Mouse (Mus musculus): ENCODE measurements around the gene Fstl3. TPM values are rescaled to one million over a fixed set of nuclear protein-coding genes. Genes with fewer than 3 reads are reported as not detected.

The Fstl3 gene
- polyA plus RNA-seq, 1 experiment from 2014 or later = 21.7 TPM

GRCm38 (mm10) chr10:79821731-79822130, 44.7 kb downstream of the Fstl3 start:
- Histone ChIP-seq H3K27me3 (ENCODE audit: control insufficient read depth, insufficient read depth, low read depth, low read length) (no peaks in the 10 kb centered on the region), H3K9ac (ENCODE audit: low read length) (no peak overlapping the region), H3K4me1 (replicated peaks; ENCODE audit: control insufficient read depth, insufficient read depth, low read length) (peaks cover 6% of the 10 kb centered on the region; the same call in 1 of the 2 replicates), H3K9me3 (ENCODE audit: control insufficient read depth, low read length) (no peaks in the 10 kb centered on the region), H3K4me3 (ENCODE audit: low read length) (no peak overlapping the region), H3K36me3 (ENCODE audit: control insufficient read depth, insufficient read depth, low read length) (no peaks in the 10 kb centered on the region), H3K4me2 (ENCODE audit: low read depth, low read length) (no peak overlapping the region), H3K27ac (ENCODE audit: low read length) (no peak overlapping the region)
- ATAC-seq (ENCODE audit: low read depth) = no peak
- 82% methylated on average over 12 of the region's 12 CpGs for WGBS

DNA sequence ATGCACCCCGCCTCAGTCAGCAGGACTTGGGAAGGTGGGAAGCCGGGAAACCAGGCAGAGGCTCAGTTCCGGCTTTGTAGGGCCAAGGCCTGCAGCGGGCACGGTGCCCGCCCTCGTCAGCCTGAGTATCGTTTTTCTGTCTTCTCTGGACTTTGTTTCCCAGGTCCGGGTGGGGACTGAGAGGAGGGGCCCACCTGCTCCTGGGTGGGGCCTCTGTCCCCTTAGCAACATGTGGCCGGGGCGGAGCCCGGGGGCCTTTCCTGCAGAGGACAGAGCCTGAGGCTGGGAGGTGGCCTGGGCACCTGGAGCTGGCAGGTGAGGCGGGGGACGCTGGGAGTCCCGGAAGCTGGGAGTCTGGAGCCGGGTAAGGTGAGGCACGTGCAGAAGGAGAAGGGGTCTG, 45.3 kb downstream of the Fstl3 start:
- Histone ChIP-seq H3K4me1 (replicated peaks; ENCODE audit: control insufficient read depth, insufficient read depth, low read length) (peaks cover 6% of the 10 kb centered on the region; the same call in 1 of the 2 replicates), H3K4me3 (ENCODE audit: low read length) (peak overlapping the region; percentile 24), H3K27ac (ENCODE audit: low read length) (peak overlapping the region; percentile 17; the same call in 1 of the 2 replicates), H3K27me3 (ENCODE audit: control insufficient read depth, insufficient read depth, low read depth, low read length) (no peaks in the 10 kb centered on the region), H3K4me2 (ENCODE audit: low read depth, low read length) (peak overlapping the region; percentile 42), H3K9me3 (ENCODE audit: control insufficient read depth, low read length) (no peaks in the 10 kb centered on the region), H3K36me3 (ENCODE audit: control insufficient read depth, insufficient read depth, low read length) (no peaks in the 10 kb centered on the region), H3K9ac (ENCODE audit: low read length) (peak overlapping the region; percentile 56)
- ATAC-seq (ENCODE audit: low read depth) = peak; percentile 81
- WGBS = 24% methylated on average over 17 of the region's 17 CpGs

DNA sequence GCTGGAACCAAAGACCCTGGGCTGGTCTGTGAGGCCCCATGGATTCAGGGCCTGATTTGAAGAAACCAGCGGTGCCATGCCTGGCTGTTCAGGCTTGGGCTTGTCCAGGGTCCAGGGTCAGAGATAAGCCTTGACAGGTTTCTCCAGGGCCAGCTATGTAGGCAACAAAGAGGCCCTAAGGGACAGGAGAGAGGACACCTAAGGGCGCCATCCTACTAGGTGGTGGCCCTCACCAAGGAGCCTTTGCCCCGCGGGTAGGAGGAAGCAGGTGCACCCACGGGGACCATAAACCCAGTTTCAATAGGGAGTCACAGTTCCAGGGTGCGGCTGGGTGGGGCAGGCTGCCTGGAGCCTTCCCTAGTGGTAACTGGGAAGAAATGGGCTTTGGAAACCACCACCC, 45.9 kb downstream of the Fstl3 start:
- 66% methylated on average over 6 of the region's 6 CpGs for WGBS
- H3K4me1 ChIP-seq (replicated peaks; ENCODE audit: control insufficient read depth, insufficient read depth, low read length) = peaks cover 6% of the 10 kb centered on the region; the same call in 1 of the 2 replicates
- H3K9me3 ChIP-seq (ENCODE audit: control insufficient read depth, low read length) = no peaks in the 10 kb centered on the region
- H3K27me3 ChIP-seq (ENCODE audit: control insufficient read depth, insufficient read depth, low read depth, low read length) = no peaks in the 10 kb centered on the region
- no peaks in the 10 kb centered on the region for H3K36me3 ChIP-seq (ENCODE audit: control insufficient read depth, insufficient read depth, low read length)
- H3K4me2 ChIP-seq (ENCODE audit: low read depth, low read length) = peak overlapping the region; percentile 42
- peak overlapping the region; percentile 24; the same call in 1 of the 2 replicates for H3K4me3 ChIP-seq (ENCODE audit: low read length)
- H3K9ac ChIP-seq (ENCODE audit: low read length) = no peak overlapping the region
- peak overlapping the region; percentile 17; the same call in 1 of the 2 replicates for H3K27ac ChIP-seq (ENCODE audit: low read length)
- ATAC-seq (ENCODE audit: low read depth) = no peak

DNA sequence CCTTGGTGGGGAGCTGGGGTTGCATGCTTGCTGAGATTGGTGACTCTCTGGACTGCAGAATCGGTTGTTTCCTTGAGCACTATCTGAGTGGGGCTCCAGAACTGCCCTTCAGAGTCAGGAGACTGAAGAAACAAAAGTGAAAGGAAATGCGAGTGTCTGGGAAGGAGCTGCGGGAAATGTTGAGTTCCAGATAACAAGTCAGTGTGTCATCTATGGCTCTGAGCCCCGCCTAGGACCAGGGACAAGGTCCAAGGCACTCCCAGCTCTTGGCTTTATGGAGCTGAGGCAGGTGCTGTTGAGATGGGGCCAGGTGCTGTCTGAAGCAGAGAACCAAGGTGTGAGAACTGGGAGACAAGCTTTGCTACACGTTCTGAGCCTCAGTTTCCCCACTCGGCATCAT, 47.3 kb downstream of the Fstl3 start:
- Histone ChIP-seq H3K27me3 (ENCODE audit: control insufficient read depth, insufficient read depth, low read depth, low read length) (no peaks in the 10 kb centered on the region), H3K4me3 (ENCODE audit: low read length) (peak overlapping the region; percentile 10; the same call in 1 of the 2 replicates), H3K9me3 (ENCODE audit: control insufficient read depth, low read length) (no peaks in the 10 kb centered on the region), H3K4me1 (replicated peaks; ENCODE audit: control insufficient read depth, insufficient read depth, low read length) (peaks cover 6% of the 10 kb centered on the region; the same call in 1 of the 2 replicates), H3K36me3 (ENCODE audit: control insufficient read depth, insufficient read depth, low read length) (no peaks in the 10 kb centered on the region), H3K9ac (ENCODE audit: low read length) (peak overlapping the region; percentile 45; the same call in 1 of the 2 replicates), H3K27ac (ENCODE audit: low read length) (peak overlapping the region; percentile 20; the same call in 1 of the 2 replicates), H3K4me2 (ENCODE audit: low read depth, low read length) (peak overlapping the region; percentile 16; the same call in 1 of the 2 replicates)
- ATAC-seq (ENCODE audit: low read depth) = no peak
- 44% methylated on average over 6 of the region's 6 CpGs for WGBS

DNA sequence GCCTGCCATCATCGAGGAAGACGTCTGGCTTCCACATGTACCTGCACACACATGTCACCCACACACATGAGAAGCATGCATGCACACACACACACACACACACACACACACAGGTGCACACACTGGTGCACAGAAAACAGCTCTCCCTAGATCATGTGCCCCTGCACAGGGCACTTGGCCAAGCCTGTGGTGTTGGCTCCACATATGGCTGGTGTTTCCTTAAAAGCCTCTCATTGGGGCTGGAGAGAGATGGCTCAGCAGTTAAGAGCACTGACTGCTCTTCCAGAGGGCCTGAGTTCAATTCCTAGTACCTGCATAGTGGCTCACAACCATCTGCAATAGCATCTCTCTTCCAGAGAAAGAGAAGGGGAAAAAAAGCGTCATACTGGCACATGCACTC, 54.5 kb downstream of the Fstl3 start:
- H3K27me3 ChIP-seq (ENCODE audit: control insufficient read depth, insufficient read depth, low read depth, low read length) = no peaks in the 10 kb centered on the region
- H3K4me1 ChIP-seq (replicated peaks; ENCODE audit: control insufficient read depth, insufficient read depth, low read length) = no peaks in the 10 kb centered on the region
- no peaks in the 10 kb centered on the region for H3K36me3 ChIP-seq (ENCODE audit: control insufficient read depth, insufficient read depth, low read length)
- H3K9me3 ChIP-seq (ENCODE audit: control insufficient read depth, low read length) = no peaks in the 10 kb centered on the region
- 81% methylated on average over 3 of the region's 3 CpGs for WGBS
- no peak overlapping the region for H3K27ac ChIP-seq (ENCODE audit: low read length)
- no peak for ATAC-seq (ENCODE audit: low read depth)
- no peak overlapping the region for H3K4me2 ChIP-seq (ENCODE audit: low read depth, low read length)
- no peak overlapping the region for H3K4me3 ChIP-seq (ENCODE audit: low read length)
- H3K9ac ChIP-seq (ENCODE audit: low read length) = no peak overlapping the region

Other genes starting within 250 kb of the Fstl3 start
- 32.9 and 34.4 TPM in 2 replicates for gene Plpp2, start 243.5 kb upstream of the Fstl3 start, polyA plus RNA-seq (2015; fragmentation: Nextera tagmentation; extraction: Ambion mirVana)
- 43.7 and 44.9 TPM in 2 replicates for gene Mier2, start 222.1 kb upstream of the Fstl3 start, polyA plus RNA-seq (2015; fragmentation: Nextera tagmentation; extraction: Ambion mirVana)
- gene Theg, start 189.9 kb upstream of the Fstl3 start, polyA plus RNA-seq (2015; fragmentation: Nextera tagmentation; extraction: Ambion mirVana) = not detected in 2 replicates
- gene C2cd4c, start 163.2 kb upstream of the Fstl3 start, polyA plus RNA-seq (2015; fragmentation: Nextera tagmentation; extraction: Ambion mirVana) = not detected in 2 replicates
- gene Shc2, start 139.4 kb upstream of the Fstl3 start, polyA plus RNA-seq (2015; fragmentation: Nextera tagmentation; extraction: Ambion mirVana) = 2.0 and 4.2 TPM in 2 replicates
- not detected in 2 replicates for gene Odf3l2, start 131.5 kb upstream of the Fstl3 start, polyA plus RNA-seq (2015; fragmentation: Nextera tagmentation; extraction: Ambion mirVana)
- gene Madcam1, start 112.7 kb upstream of the Fstl3 start, polyA plus RNA-seq (2015; fragmentation: Nextera tagmentation; extraction: Ambion mirVana) = 0.53 and 0.69 TPM in 2 replicates
- 57.5 and 58.3 TPM in 2 replicates for gene Tpgs1, start 107.9 kb upstream of the Fstl3 start, polyA plus RNA-seq (2015; fragmentation: Nextera tagmentation; extraction: Ambion mirVana)
- 64.0 and 68.9 TPM in 2 replicates for gene Cdc34, start 95.1 kb upstream of the Fstl3 start, polyA plus RNA-seq (2015; fragmentation: Nextera tagmentation; extraction: Ambion mirVana)
- 0.62 and 0.98 TPM in 2 replicates for gene Gzmm, start 88.3 kb upstream of the Fstl3 start, polyA plus RNA-seq (2015; fragmentation: Nextera tagmentation; extraction: Ambion mirVana)
- gene Bsg, start 72.8 kb upstream of the Fstl3 start, polyA plus RNA-seq (2015; fragmentation: Nextera tagmentation; extraction: Ambion mirVana) = 1,174 and 1,330 TPM in 2 replicates
- not detected in 2 replicates for gene Hcn2, start 60.6 kb upstream of the Fstl3 start, polyA plus RNA-seq (2015; fragmentation: Nextera tagmentation; extraction: Ambion mirVana)
- gene Polrmt, start 30.7 kb upstream of the Fstl3 start, polyA plus RNA-seq (2015; fragmentation: Nextera tagmentation; extraction: Ambion mirVana) = 46.2 and 47.8 TPM in 2 replicates
- gene Fgf22, start 22.2 kb upstream of the Fstl3 start, polyA plus RNA-seq (2015; fragmentation: Nextera tagmentation; extraction: Ambion mirVana) = 0.11 and 0.29 TPM in 2 replicates
- 47.9 and 61.4 TPM in 2 replicates for gene Rnf126, start 10.3 kb upstream of the Fstl3 start, polyA plus RNA-seq (2015; fragmentation: Nextera tagmentation; extraction: Ambion mirVana)
- gene Prss57, start 13.7 kb downstream of the Fstl3 start, polyA plus RNA-seq (2015; fragmentation: Nextera tagmentation; extraction: Ambion mirVana) = 0.57 and 2.1 TPM in 2 replicates
- gene Palm, start 16.3 kb downstream of the Fstl3 start, polyA plus RNA-seq (2015; fragmentation: Nextera tagmentation; extraction: Ambion mirVana) = 52.7 and 54.1 TPM in 2 replicates
- gene Misp, start 43.7 kb downstream of the Fstl3 start, polyA plus RNA-seq (2015; fragmentation: Nextera tagmentation; extraction: Ambion mirVana) = 10.6 and 13.5 TPM in 2 replicates
- 344 and 371 TPM in 2 replicates for gene Ptbp1, start 77.2 kb downstream of the Fstl3 start, polyA plus RNA-seq (2015; fragmentation: Nextera tagmentation; extraction: Ambion mirVana)
- 3.0 and 4.0 TPM in 2 replicates for gene Prtn3, start 97.2 kb downstream of the Fstl3 start, polyA plus RNA-seq (2015; fragmentation: Nextera tagmentation; extraction: Ambion mirVana)
- gene Plppr3, start 97.4 kb downstream of the Fstl3 start, polyA plus RNA-seq (2015; fragmentation: Nextera tagmentation; extraction: Ambion mirVana) = 22.6 and 26.4 TPM in 2 replicates
- 0.26 and 1.2 TPM in 2 replicates for gene Elane, start 109.0 kb downstream of the Fstl3 start, polyA plus RNA-seq (2015; fragmentation: Nextera tagmentation; extraction: Ambion mirVana)
- not detected in 2 replicates for gene Cfd, start 113.6 kb downstream of the Fstl3 start, polyA plus RNA-seq (2015; fragmentation: Nextera tagmentation; extraction: Ambion mirVana)
- 48.3 and 51.2 TPM in 2 replicates for gene Med16, start 131.7 kb downstream of the Fstl3 start, polyA plus RNA-seq (2015; fragmentation: Nextera tagmentation; extraction: Ambion mirVana)
- 12.8 TPM in 1 of 2 replicates, not detected in the other for gene Gm26602, start 133.6 kb downstream of the Fstl3 start, polyA plus RNA-seq (2015; fragmentation: Nextera tagmentation; extraction: Ambion mirVana)
- gene Kiss1r, start 139.7 kb downstream of the Fstl3 start, polyA plus RNA-seq (2015; fragmentation: Nextera tagmentation; extraction: Ambion mirVana) = 1.0 and 1.1 TPM in 2 replicates
- 151 and 155 TPM in 2 replicates for gene R3hdm4, start 143.9 kb downstream of the Fstl3 start, polyA plus RNA-seq (2015; fragmentation: Nextera tagmentation; extraction: Ambion mirVana)
- gene Arid3a, start 149.8 kb downstream of the Fstl3 start, polyA plus RNA-seq (2015; fragmentation: Nextera tagmentation; extraction: Ambion mirVana) = 4.1 and 4.8 TPM in 2 replicates
- gene Wdr18, start 182.9 kb downstream of the Fstl3 start, polyA plus RNA-seq (2015; fragmentation: Nextera tagmentation; extraction: Ambion mirVana) = 76.7 and 83.0 TPM in 2 replicates
- gene Grin3b, start 193.4 kb downstream of the Fstl3 start, polyA plus RNA-seq (2015; fragmentation: Nextera tagmentation; extraction: Ambion mirVana) = 0.25 and 0.75 TPM in 2 replicates
- 7.3 and 9.0 TPM in 2 replicates for gene Tmem259, start 207.1 kb downstream of the Fstl3 start, polyA plus RNA-seq (2015; fragmentation: Nextera tagmentation; extraction: Ambion mirVana)
- gene Cnn2, start 211.3 kb downstream of the Fstl3 start, polyA plus RNA-seq (2015; fragmentation: Nextera tagmentation; extraction: Ambion mirVana) = 401 and 405 TPM in 2 replicates
- 4.9 and 5.6 TPM in 2 replicates for gene Abca7, start 219.2 kb downstream of the Fstl3 start, polyA plus RNA-seq (2015; fragmentation: Nextera tagmentation; extraction: Ambion mirVana)
- 18.1 and 21.8 TPM in 2 replicates for gene Arhgap45, start 239.4 kb downstream of the Fstl3 start, polyA plus RNA-seq (2015; fragmentation: Nextera tagmentation; extraction: Ambion mirVana)